Mouse (Mus musculus) limb, embryonic 15.5 days (tissue): Measurements from ENCODE around the gene Ccl17. TPM values are rescaled to one million over a fixed set of nuclear protein-coding genes. Genes with fewer than 3 reads are reported as not detected.

ENCODE experiments used
- ATAC-seq: fragments of 200-750 bp; cut with Nextera tagmentation; 2 replicates; pipeline ENCODE4 v1.8.0; 2017; ENCODE audit warnings: low read depth, moderate TSS enrichment; ENCODE audit not compliant: insufficient number of reproducible peaks, low FRiP score, low TSS enrichment
- H3K27ac ChIP-seq: fragments of 300-500 bp; sonication (generic); 2 replicates; pipeline ENCODE4 v1.5.1; 2015; ENCODE audit warnings: moderate library complexity, mild to moderate bottlenecking, inconsistent platforms
- H3K27me3 ChIP-seq: fragments of 300-500 bp; sonication (generic); 2 replicates; pipeline ENCODE4 v1.6.1; 2015; ENCODE audit warnings: inconsistent platforms
- H3K36me3 ChIP-seq: fragments of 300-500 bp; sonication (generic); 2 replicates; pipeline ENCODE4 v1.6.1; 2015; ENCODE audit warnings: inconsistent platforms
- H3K4me1 ChIP-seq: fragments of 300-500 bp; sonication (generic); 2 replicates; pipeline ENCODE4 v1.6.1; 2015; ENCODE audit warnings: inconsistent platforms
- H3K4me2 ChIP-seq: fragments of 300-500 bp; sonication (generic); 2 replicates; pipeline ENCODE4 v1.6.1; 2015; ENCODE audit warnings: mild to moderate bottlenecking, inconsistent platforms
- H3K4me3 ChIP-seq: fragments of 300-500 bp; sonication (generic); 2 replicates; pipeline ENCODE4 v1.5.1; 2015; ENCODE audit warnings: mild to moderate bottlenecking, inconsistent platforms
- H3K9ac ChIP-seq: fragments of 300-500 bp; sonication (generic); 2 replicates; pipeline ENCODE4 v1.6.1; 2015; ENCODE audit warnings: inconsistent platforms
- H3K9me3 ChIP-seq: fragments of 300-500 bp; sonication (generic); 2 replicates; pipeline ENCODE4 v1.6.1; 2016; ENCODE audit warnings: inconsistent platforms
- WGBS: fragments of 180-500 bp; shearing (Covaris S2); methylation state at CpG from one replicate; pipeline ENCODE4 v1.1.7; 2015; 5-methylcytosine and 5-hydroxymethylcytosine counted together
- polyA plus RNA-seq: library from polyadenylated mRNA; unstranded; fragments of >200 nt; fragmentation: Nextera tagmentation; extraction: Ambion mirVana; gene quantifications from 2 replicates; pipeline ENCODE4 v1.2.1, GENCODE M21; 2015

Ccl17 gene
- polyA plus RNA-seq, 1 experiment from 2014 or later = not detected

- no peaks in the 10 kb centered on the region for H3K9me3 ChIP-seq
- 91% methylated on average over 2 of the region's 2 CpGs for WGBS
Observed at GRCm38 (mm10) chr8:94794782-94795181, 15.5 kb upstream of the Ccl17 start.

DNA sequence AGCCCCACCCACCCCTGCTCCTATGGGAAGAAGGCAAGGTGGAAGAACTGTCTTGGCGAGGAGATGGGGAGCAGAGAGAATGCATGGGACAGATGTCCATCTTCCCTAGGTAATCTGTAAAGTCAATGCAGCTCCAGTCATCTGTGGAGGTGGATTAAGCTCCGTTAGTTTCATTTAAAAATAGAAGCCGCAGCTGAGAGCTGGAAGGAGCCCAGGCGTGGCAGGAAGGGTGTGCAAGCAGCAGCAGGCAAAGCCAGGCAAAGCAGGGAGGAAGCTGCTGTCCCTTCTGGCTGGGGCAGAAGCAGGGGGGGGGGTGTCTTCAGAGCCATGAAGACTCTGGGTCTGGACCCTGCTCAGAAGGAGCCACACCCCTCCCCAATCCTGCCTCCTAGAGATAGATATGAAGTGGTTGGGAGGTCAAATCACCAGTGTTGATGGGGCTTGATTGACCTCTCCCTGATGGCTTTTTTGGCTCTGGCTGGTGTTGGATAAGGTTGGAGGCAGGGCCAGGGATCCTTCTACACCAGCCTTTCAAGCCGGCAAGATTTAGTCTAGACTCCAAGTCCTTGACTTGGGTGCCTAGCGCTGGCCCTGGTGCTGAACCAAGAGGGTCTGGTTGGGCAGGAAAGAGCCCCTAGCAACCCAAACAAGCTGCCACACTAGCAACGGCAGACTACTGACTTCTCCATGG is 9.8 kb upstream of the Ccl17 start:
- 61% methylated on average over 7 of the region's 7 CpGs for whole genome bisulfite sequencing
- ATAC-seq = no peak
- H3K9ac ChIP-seq = no peak overlapping the region

More at GRCm38 (mm10) chr8:94794782-94795181, 15.5 kb upstream of the Ccl17 start:
- no peak overlapping the region for H3K4me3 ChIP-seq
- no peak overlapping the region for H3K4me2 ChIP-seq
- no peak overlapping the region for H3K9ac ChIP-seq
- no peak overlapping the region for H3K27ac ChIP-seq
- H3K4me1 ChIP-seq = no peaks in the 10 kb centered on the region
- no peak for ATAC-seq
- no peaks in the 10 kb centered on the region for H3K36me3 ChIP-seq
- no peaks in the 10 kb centered on the region for H3K27me3 ChIP-seq

DNA sequence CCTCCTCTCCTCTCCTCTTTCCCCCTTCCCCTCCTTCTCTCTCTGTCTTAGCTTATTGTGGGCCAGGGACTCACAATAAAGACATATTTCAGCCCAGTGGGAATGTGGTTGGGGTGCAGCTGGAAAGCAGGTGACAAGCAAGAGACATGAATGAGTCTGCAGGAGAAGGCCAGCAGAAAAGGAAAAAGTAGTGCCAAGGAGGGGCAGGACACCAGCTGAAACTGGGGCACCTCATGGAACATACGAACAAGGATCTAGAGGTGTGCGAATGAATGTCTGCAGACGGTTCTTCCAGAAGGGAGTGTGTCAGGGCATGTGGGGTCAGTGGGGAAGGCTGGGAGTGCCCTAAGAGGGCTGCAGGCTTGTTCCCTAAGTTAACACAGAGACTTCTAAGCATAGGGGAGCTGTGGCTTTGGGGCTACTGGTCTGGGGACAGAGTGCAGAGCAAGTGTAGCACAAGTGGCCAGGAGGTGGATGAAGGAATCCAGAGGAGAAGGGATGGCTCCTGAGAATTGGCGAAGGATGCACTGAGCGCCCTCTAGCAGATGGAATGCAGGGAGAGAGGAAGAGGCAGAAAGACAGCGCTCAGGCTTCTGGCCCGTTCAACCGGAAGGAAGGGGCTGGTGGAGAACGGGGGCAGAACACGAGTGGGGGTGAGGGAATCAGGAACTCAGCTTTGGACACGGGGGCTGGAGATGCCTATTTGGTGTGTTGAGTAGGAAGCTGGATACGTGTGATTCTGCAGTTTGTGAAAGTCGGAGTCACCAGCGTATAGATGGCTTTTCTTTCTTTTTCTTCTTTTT is 8.8 kb upstream of the Ccl17 start:
- no peak overlapping the region for H3K4me2 ChIP-seq
- no peaks in the 10 kb centered on the region for H3K9me3 ChIP-seq

More for the DNA sequence above, 9.8 kb upstream of the Ccl17 start:
- H3K9me3 ChIP-seq = no peaks in the 10 kb centered on the region
- no peak overlapping the region for H3K4me3 ChIP-seq
- H3K36me3 ChIP-seq = no peaks in the 10 kb centered on the region
- H3K27me3 ChIP-seq = no peaks in the 10 kb centered on the region
- no peak overlapping the region for H3K4me2 ChIP-seq
- H3K27ac ChIP-seq = no peak overlapping the region
- H3K4me1 ChIP-seq = peaks cover 3% of the 10 kb centered on the region

DNA sequence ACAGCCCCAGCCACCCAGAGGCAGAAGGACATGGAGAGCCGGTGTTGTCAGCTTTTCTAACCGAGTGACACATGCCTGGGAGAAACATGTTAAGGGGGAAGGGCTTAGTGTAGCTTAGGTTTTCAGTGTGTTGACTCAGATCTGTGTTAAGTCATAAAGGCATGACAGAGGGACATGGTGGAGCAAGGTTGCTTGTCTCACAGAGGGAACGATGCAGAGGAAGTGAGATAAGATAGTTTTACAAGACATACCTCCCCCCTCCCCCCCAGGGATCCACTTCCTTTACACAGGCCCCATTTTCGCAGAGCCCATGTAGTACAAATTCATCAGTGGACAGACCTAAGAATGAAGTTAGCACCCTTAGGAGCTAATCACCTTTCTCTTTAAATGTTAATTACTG is 7.9 kb upstream of the Ccl17 start:
- no peak overlapping the region for H3K4me2 ChIP-seq

More for the DNA sequence above, 8.8 kb upstream of the Ccl17 start:
- H3K27me3 ChIP-seq = no peaks in the 10 kb centered on the region
- no peak overlapping the region for H3K9ac ChIP-seq
- H3K4me3 ChIP-seq = no peak overlapping the region
- H3K4me1 ChIP-seq = peaks cover 3% of the 10 kb centered on the region
- H3K27ac ChIP-seq = no peak overlapping the region
- WGBS = 40% methylated on average over 14 of the region's 14 CpGs
- no peaks in the 10 kb centered on the region for H3K36me3 ChIP-seq
- ATAC-seq = no peak

GRCm38 (mm10) chr8:94803551-94803950 is 6.7 kb upstream of the Ccl17 start:
- Histone ChIP-seq H3K4me2 (no peak overlapping the region), H3K4me1 (peaks cover 3% of the 10 kb centered on the region)
- 61% methylated on average over 6 of the region's 6 CpGs for WGBS

More for the DNA sequence above, 7.9 kb upstream of the Ccl17 start:
- H3K4me1 ChIP-seq = peaks cover 3% of the 10 kb centered on the region
- no peak overlapping the region for H3K27ac ChIP-seq
- H3K9ac ChIP-seq = no peak overlapping the region
- WGBS = 67% methylated on average over 4 of the region's 4 CpGs
- no peak overlapping the region for H3K4me3 ChIP-seq
- ATAC-seq = no peak
- no peaks in the 10 kb centered on the region for H3K36me3 ChIP-seq
- no peaks in the 10 kb centered on the region for H3K9me3 ChIP-seq
- no peaks in the 10 kb centered on the region for H3K27me3 ChIP-seq

DNA sequence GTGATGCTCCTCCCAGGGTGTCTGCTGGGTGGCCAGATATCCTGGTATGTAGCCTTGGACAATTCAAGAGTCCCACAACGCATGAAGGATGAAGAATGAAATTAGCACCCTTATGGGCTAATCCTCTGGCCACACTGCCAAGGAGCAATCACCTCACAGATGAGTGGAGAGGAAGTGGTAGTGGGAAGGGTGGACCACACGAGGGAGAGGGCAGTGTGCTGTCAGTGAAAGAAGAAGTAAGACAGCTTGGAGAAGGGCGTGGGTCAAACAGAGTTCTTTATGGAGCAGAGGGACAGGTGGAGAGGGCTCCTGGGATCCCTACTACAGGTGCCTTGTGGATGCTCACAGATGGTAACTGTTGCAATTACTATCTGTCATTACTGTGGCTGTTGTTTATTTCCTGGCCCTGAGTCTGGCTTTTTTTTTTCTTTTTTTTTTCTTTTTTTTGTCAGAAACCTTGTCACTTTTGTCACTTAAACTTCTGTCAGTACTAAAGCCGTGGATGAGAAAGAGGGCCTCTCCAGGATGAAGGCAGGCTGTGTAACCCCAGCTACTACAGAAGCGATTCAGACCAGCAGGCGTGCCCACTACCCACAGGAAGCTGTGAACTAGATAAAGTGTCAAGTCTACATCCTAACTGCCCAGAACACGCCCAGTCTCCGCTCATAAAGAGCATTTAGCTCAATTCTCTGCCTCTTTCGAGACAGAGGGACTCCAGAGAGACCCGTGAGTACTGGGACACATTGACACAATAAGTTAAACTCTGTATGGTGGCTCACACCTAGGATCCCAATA is 5.5 kb upstream of the Ccl17 start:
- no peak overlapping the region for H3K27ac ChIP-seq
- no peak for ATAC-seq
- H3K9me3 ChIP-seq = no peaks in the 10 kb centered on the region
- H3K4me1 ChIP-seq = peaks cover 3% of the 10 kb centered on the region
- H3K36me3 ChIP-seq = no peaks in the 10 kb centered on the region
- H3K4me2 ChIP-seq = no peak overlapping the region
- H3K27me3 ChIP-seq = no peaks in the 10 kb centered on the region
- H3K4me3 ChIP-seq = no peak overlapping the region
- H3K9ac ChIP-seq = no peak overlapping the region
- WGBS = 59% methylated on average over 10 of the region's 10 CpGs

More at GRCm38 (mm10) chr8:94803551-94803950, 6.7 kb upstream of the Ccl17 start:
- Histone ChIP-seq H3K36me3 (no peaks in the 10 kb centered on the region), H3K4me3 (no peak overlapping the region), H3K9ac (no peak overlapping the region), H3K27ac (no peak overlapping the region), H3K9me3 (no peaks in the 10 kb centered on the region), H3K27me3 (no peaks in the 10 kb centered on the region)
- no peak for ATAC-seq

DNA sequence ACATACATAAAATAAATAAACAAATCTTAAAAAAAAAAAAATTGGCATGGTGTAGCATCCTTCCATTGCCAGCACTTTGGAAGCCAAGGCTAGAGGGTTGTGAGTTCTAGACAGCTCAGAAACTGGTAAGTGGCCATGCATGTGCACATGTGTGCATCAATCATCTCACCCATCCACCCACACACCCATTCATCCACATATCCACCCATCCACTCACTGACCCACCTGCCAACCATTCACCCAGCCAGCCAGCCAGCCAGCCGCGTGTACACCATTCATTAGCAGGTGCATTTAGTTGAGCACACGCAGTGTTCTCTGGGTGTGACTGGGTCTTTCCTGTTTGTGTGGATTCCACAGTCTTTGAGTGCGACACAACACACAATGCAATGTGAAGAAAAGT is 4.4 kb upstream of the Ccl17 start:
- Histone ChIP-seq H3K4me2 (no peak overlapping the region), H3K9ac (no peak overlapping the region), H3K27me3 (no peaks in the 10 kb centered on the region), H3K9me3 (no peaks in the 10 kb centered on the region), H3K27ac (no peak overlapping the region), H3K4me3 (no peak overlapping the region), H3K36me3 (no peaks in the 10 kb centered on the region), H3K4me1 (peaks cover 3% of the 10 kb centered on the region)
- ATAC-seq = no peak
- WGBS = 77% methylated on average over 4 of the region's 4 CpGs

GRCm38 (mm10) chr8:94807506-94807905 is 2.7 kb upstream of the Ccl17 start:
- ATAC-seq = no peak
- WGBS = 59% methylated on average over 7 of the region's 7 CpGs
- no peak overlapping the region for H3K4me3 ChIP-seq

DNA sequence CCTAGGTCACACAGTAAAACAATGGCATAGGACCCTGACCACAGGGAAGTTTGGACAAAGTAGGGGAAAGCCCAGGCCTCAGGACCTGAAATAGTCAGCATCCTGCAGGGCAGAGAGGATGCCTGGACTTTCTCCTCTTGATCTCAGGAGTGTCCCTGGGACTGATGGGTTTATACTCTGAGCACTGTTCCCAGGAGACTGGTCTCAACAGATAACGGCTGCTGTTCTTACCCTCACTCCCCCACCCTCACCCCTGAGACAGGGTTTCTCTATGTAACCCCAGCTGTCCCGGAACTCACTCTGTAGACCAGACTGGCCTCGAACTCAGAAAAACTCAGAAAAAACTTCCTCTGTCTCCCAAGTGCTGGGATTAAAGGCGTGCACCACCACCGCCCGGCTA is 1.9 kb upstream of the Ccl17 start:
- 82% methylated on average over 6 of the region's 6 CpGs for WGBS
- no peak for ATAC-seq
- Histone ChIP-seq H3K4me3 (no peak overlapping the region), H3K27ac (no peak overlapping the region), H3K4me1 (peaks cover 4% of the 10 kb centered on the region; the same call in 1 of the 2 replicates), H3K36me3 (no peaks in the 10 kb centered on the region), H3K9me3 (no peaks in the 10 kb centered on the region), H3K4me2 (no peak overlapping the region), H3K27me3 (no peaks in the 10 kb centered on the region), H3K9ac (no peak overlapping the region)

More at GRCm38 (mm10) chr8:94807506-94807905, 2.7 kb upstream of the Ccl17 start:
- Histone ChIP-seq H3K4me1 (peaks cover 2% of the 10 kb centered on the region; the same call in 1 of the 2 replicates), H3K9ac (no peak overlapping the region), H3K4me2 (no peak overlapping the region), H3K9me3 (no peaks in the 10 kb centered on the region), H3K36me3 (no peaks in the 10 kb centered on the region), H3K27ac (no peak overlapping the region), H3K27me3 (no peaks in the 10 kb centered on the region)

DNA sequence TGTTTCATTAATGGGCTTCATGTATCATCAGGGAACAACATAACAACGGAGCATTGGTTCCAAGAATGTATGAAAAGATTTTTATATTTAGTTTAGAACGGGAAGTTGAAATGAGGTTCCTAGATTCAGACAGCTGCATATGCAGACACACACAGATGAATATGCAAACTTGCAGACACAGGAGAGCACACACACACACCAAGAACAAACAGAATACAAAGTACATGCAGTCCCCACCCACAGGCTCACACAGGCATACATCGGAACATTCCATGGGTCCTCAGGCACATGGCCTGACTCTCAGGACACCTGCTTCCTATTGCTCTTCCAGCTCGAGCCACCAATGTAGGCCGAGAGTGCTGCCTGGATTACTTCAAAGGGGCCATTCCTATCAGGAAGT is 602 bp downstream of the Ccl17 start:
- Histone ChIP-seq H3K36me3 (no peaks in the 10 kb centered on the region), H3K4me1 (peaks cover 4% of the 10 kb centered on the region; the same call in 1 of the 2 replicates), H3K4me3 (no peak overlapping the region), H3K4me2 (no peak overlapping the region), H3K27me3 (no peaks in the 10 kb centered on the region), H3K9ac (no peak overlapping the region), H3K27ac (no peak overlapping the region), H3K9me3 (no peaks in the 10 kb centered on the region)
- ATAC-seq = no peak
- 72% methylated on average over 5 of the region's 5 CpGs for WGBS

GRCm38 (mm10) chr8:94811654-94812053 is 1.4 kb downstream of the Ccl17 start:
- no peak overlapping the region for H3K27ac ChIP-seq
- no peaks in the 10 kb centered on the region for H3K9me3 ChIP-seq
- no peak overlapping the region for H3K4me2 ChIP-seq
- no peaks in the 10 kb centered on the region for H3K36me3 ChIP-seq
- H3K4me3 ChIP-seq = no peak overlapping the region
- H3K27me3 ChIP-seq = no peaks in the 10 kb centered on the region
- peaks cover 4% of the 10 kb centered on the region; the same call in 1 of the 2 replicates for H3K4me1 ChIP-seq
- 66% methylated on average over 6 of the region's 6 CpGs for WGBS
- no peak for ATAC-seq
- H3K9ac ChIP-seq = no peak overlapping the region
